ENCODE assay signal across 8 mouse cellular contexts in the genomic region with DNA sequence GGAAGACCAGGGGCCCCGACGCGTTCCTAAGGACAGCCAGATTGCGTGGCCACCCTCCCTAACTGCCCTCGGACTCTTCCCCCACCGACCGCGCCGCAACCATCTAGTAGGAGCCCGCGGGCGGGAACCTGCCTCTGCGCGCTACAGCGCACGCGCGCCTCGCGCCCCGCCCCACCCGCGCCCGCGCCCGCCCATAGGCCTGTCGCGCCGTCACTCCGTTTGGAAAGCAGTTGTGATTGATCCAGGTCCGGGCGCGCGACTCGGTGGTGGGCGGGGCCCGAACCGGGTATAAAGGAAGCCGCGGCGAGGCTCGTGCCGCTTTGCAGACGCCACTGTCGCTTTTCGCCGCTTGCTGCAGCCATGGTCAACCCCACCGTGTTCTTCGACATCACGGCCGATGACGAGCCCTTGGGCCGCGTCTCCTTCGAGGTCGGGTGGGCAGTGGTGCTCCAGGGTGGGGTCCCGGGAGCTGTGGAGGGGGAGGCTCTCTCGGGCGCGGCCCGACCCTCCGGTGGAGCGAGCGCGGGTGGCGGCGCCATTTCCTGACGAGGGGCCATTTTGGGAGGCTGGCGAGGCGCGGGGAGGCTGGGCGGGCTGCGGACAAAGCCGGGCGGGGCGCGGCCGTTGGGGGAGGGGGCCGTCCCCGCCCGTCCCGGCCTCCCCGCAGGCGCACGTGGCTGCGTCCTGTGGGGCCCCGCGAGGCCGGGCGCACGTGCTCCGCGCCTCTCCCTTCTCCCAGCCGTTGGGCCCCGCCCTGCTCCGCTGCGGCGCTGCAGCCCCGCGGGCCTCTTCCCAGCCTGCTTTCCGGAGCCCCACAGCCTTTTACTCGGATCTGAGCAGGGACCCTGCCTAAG. TPM values are rescaled to one million over a fixed set of nuclear protein-coding genes. Genes with fewer than 3 reads are reported as not detected.
DNase-seq lines count a peak whose midpoint lies in the region; ATAC-seq and TF ChIP-seq lines count a peak whose summit lies in the region.

No protein-coding gene starts in this region.

- peak overlapping the region; percentile 94 for H3K4me2 ChIP-seq in embryonic facial prominence, embryonic 12.5 days (replicated peaks)
- peak overlapping the region; percentile 83 for H3K4me2 ChIP-seq in limb, embryonic 11.5 days (ENCODE audit: low read depth, severe bottlenecking)
- H3K4me2 ChIP-seq in midbrain, embryonic 13.5 days (replicated peaks) = peak overlapping the region; percentile 69

- under 1% methylated on average over 95 of the region's 102 CpGs for WGBS in embryonic facial prominence, embryonic 12.5 days
- under 1% methylated on average over 96 of the region's 102 CpGs for WGBS in kidney, adult 2 months
- under 1% methylated on average over 65 of the region's 102 CpGs for WGBS in limb, embryonic 11.5 days
- under 1% methylated on average over 97 of the region's 102 CpGs for WGBS in midbrain, embryonic 13.5 days
- under 1% methylated on average over 102 of the region's 102 CpGs for WGBS in small intestine, adult 2 months

- peak overlapping the region; percentile 96 for H3K9ac ChIP-seq in embryonic facial prominence, embryonic 12.5 days
- peak overlapping the region; percentile 97 for H3K9ac ChIP-seq in limb, embryonic 11.5 days (ENCODE audit: low read length)
- peak overlapping the region; percentile 96 for H3K9ac ChIP-seq in midbrain, embryonic 13.5 days (replicated peaks)

- H3K9me3 ChIP-seq in embryonic facial prominence, embryonic 12.5 days = no peaks in the 10 kb centered on the region
- no peaks in the 10 kb centered on the region for H3K9me3 ChIP-seq in limb, embryonic 11.5 days (ENCODE audit: control insufficient read depth, low read length)
- no peaks in the 10 kb centered on the region for H3K9me3 ChIP-seq in midbrain, embryonic 13.5 days

- peak; percentile 92 for ATAC-seq in embryonic facial prominence, embryonic 12.5 days (ENCODE audit: insufficient number of reproducible peaks, insufficient read depth, low FRiP score, low TSS enrichment)
- peak; percentile 96 for ATAC-seq in limb, embryonic 11.5 days (ENCODE audit: insufficient number of reproducible peaks, low FRiP score, low TSS enrichment, low read depth)
- peak; percentile 95 for ATAC-seq in midbrain, embryonic 13.5 days

- no peak for TF ChIP-seq CTCF in kidney, adult 2 months (conservative IDR thresholded peaks at IDR 0.05; ENCODE audit: insufficient read depth, insufficient read length, low read depth, low read length)
- no peak for TF ChIP-seq CTCF in small intestine, adult 2 months (IDR thresholded peaks at IDR 0.05; ENCODE audit: extremely low read depth, insufficient read length, insufficient replicate concordance, low read depth, low read length)

- peaks cover 23% of the 10 kb centered on the region for H3K36me3 ChIP-seq in embryonic facial prominence, embryonic 12.5 days
- H3K36me3 ChIP-seq in kidney, adult 2 months (ENCODE audit: control insufficient read depth, insufficient read depth, low read length) = peaks cover 18% of the 10 kb centered on the region
- H3K36me3 ChIP-seq in limb, embryonic 11.5 days (ENCODE audit: control insufficient read depth, insufficient read depth, low read length) = peaks cover 9% of the 10 kb centered on the region
- H3K36me3 ChIP-seq in midbrain, embryonic 13.5 days = peaks cover 23% of the 10 kb centered on the region
- peaks cover 20% of the 10 kb centered on the region for H3K36me3 ChIP-seq in small intestine, adult 2 months (ENCODE audit: control insufficient read depth, insufficient read depth, low read length)

- peak overlapping the region; percentile 98 for H3K27ac ChIP-seq in embryonic facial prominence, embryonic 12.5 days
- H3K27ac ChIP-seq in kidney, adult 2 months (ENCODE audit: insufficient read depth, low read depth, low read length) = peak overlapping the region; percentile 92
- peak overlapping the region; percentile 93 for H3K27ac ChIP-seq in limb, embryonic 11.5 days (replicated peaks; ENCODE audit: low read depth, low read length)
- peak overlapping the region; percentile 96 for H3K27ac ChIP-seq in midbrain, embryonic 13.5 days
- H3K27ac ChIP-seq in small intestine, adult 2 months (ENCODE audit: insufficient read depth, low read depth, low read length) = peak overlapping the region; percentile 90

- peak overlapping the region; percentile 76 for H3K4me3 ChIP-seq in embryonic facial prominence, embryonic 12.5 days
- H3K4me3 ChIP-seq in kidney, adult 2 months (ENCODE audit: insufficient read depth, low read depth, low read length) = peak overlapping the region; percentile 97
- peak overlapping the region; percentile 74 for H3K4me3 ChIP-seq in limb, embryonic 11.5 days (ENCODE audit: low read depth, low read length)
- H3K4me3 ChIP-seq in midbrain, embryonic 13.5 days (replicated peaks) = peak overlapping the region; percentile 90
- peak overlapping the region; percentile 91 for H3K4me3 ChIP-seq in small intestine, adult 2 months (ENCODE audit: low read depth, low read length)

- peaks cover 21% of the 10 kb centered on the region for H3K4me1 ChIP-seq in embryonic facial prominence, embryonic 12.5 days
- peaks cover 9% of the 10 kb centered on the region; the same call in 1 of the 2 replicates for H3K4me1 ChIP-seq in kidney, adult 2 months (ENCODE audit: control insufficient read depth, insufficient read depth, low read length)
- H3K4me1 ChIP-seq in limb, embryonic 11.5 days (ENCODE audit: control insufficient read depth, insufficient read depth, low read length) = peaks cover 7% of the 10 kb centered on the region
- H3K4me1 ChIP-seq in midbrain, embryonic 13.5 days (replicated peaks) = peaks cover 32% of the 10 kb centered on the region
- peaks cover 4% of the 10 kb centered on the region; the same call in 1 of the 2 replicates for H3K4me1 ChIP-seq in small intestine, adult 2 months (ENCODE audit: control insufficient read depth, insufficient read depth, insufficient read length, low read length)

- H3K27me3 ChIP-seq in embryonic facial prominence, embryonic 12.5 days = no peaks in the 10 kb centered on the region
- no peaks in the 10 kb centered on the region for H3K27me3 ChIP-seq in kidney, adult 2 months (replicated peaks; ENCODE audit: control insufficient read depth, insufficient read depth, low read length)
- H3K27me3 ChIP-seq in limb, embryonic 11.5 days (ENCODE audit: control insufficient read depth, insufficient read depth, low read length) = no peaks in the 10 kb centered on the region
- no peaks in the 10 kb centered on the region for H3K27me3 ChIP-seq in midbrain, embryonic 13.5 days
- H3K27me3 ChIP-seq in small intestine, adult 2 months (ENCODE audit: control insufficient read depth, insufficient read depth, low read length) = no peaks in the 10 kb centered on the region

- peak; percentile 88 for DNase-seq in 3T3-L1 (ENCODE audit: low read depth, low spot score)
- DNase-seq in adrenal gland, postnatal 36 days = peak; percentile 97 to 98
- DNase-seq in heart, adult 18-20 months = peak; percentile 98 to 100
- peak; percentile 99 for DNase-seq in kidney, adult 2 months
- peak; percentile 100 for DNase-seq in limb, embryonic 11.5 days (ENCODE audit: low spot score)

- peak; percentile 92 for TF ChIP-seq POLR2A in kidney, adult 2 months (IDR thresholded peaks at IDR 0.05; ENCODE audit: low read depth, low read length)
- TF ChIP-seq POLR2A in small intestine, adult 2 months (IDR thresholded peaks at IDR 0.05; ENCODE audit: low read depth, low read length) = peak; percentile 91

RNA-seq across cellular contexts. Expression of gene Ppia, which starts 0.5 kb away (rescaled TPM):
- total RNA-seq in adrenal gland, postnatal 36 days (2021) = 1,000 to 10,000 TPM; 1,935 TPM
- polyA plus RNA-seq in embryonic facial prominence, embryonic 12.5 days (2016; fragmentation: Nextera tagmentation; extraction: Ambion mirVana) = 5,090 and 5,096 TPM in 2 replicates
- 100 to 1,000 TPM; 304 to 366 TPM for total RNA-seq in heart, adult 18-20 months (2021)
- 1,045 and 1,237 TPM in 2 replicates for polyA plus RNA-seq in kidney, adult 2 months (2012; rRNA removed)
- 5,871 and 5,955 TPM in 2 replicates for polyA plus RNA-seq in limb, embryonic 11.5 days (2014; fragmentation: Nextera tagmentation; extraction: Ambion mirVana)
- 3,782 and 3,914 TPM in 2 replicates for polyA plus RNA-seq in midbrain, embryonic 13.5 days (2015; fragmentation: Nextera tagmentation; extraction: Ambion mirVana)
- polyA plus RNA-seq in small intestine, adult 2 months (2012; rRNA removed) = 275 and 276 TPM in 2 replicates

RNA-seq across cellular contexts. Expression of gene Zmiz2, which starts 26.9 kb away (rescaled TPM):
- total RNA-seq in adrenal gland, postnatal 36 days (2021) = 10 to 100 TPM; 49.1 to 51.0 TPM
- polyA plus RNA-seq in embryonic facial prominence, embryonic 12.5 days (2016; fragmentation: Nextera tagmentation; extraction: Ambion mirVana) = 11.9 and 12.5 TPM in 2 replicates
- 10 to 100 TPM; 33.8 to 37.0 TPM for total RNA-seq in heart, adult 18-20 months (2021)
- 47.7 and 53.7 TPM in 2 replicates for polyA plus RNA-seq in kidney, adult 2 months (2012; rRNA removed)
- 11.2 and 13.5 TPM in 2 replicates for polyA plus RNA-seq in limb, embryonic 11.5 days (2014; fragmentation: Nextera tagmentation; extraction: Ambion mirVana)
- 32.9 and 33.6 TPM in 2 replicates for polyA plus RNA-seq in midbrain, embryonic 13.5 days (2015; fragmentation: Nextera tagmentation; extraction: Ambion mirVana)
- polyA plus RNA-seq in small intestine, adult 2 months (2012; rRNA removed) = 68.7 and 85.9 TPM in 2 replicates

RNA-seq across cellular contexts. Expression of gene H2afv, which starts 28.5 kb away (rescaled TPM):
- 10 to 100 TPM; 64.9 to 68.8 TPM for total RNA-seq in adrenal gland, postnatal 36 days (2021)
- 693 and 728 TPM in 2 replicates for polyA plus RNA-seq in embryonic facial prominence, embryonic 12.5 days (2016; fragmentation: Nextera tagmentation; extraction: Ambion mirVana)
- 10 to 100 TPM; 71.4 to 86.8 TPM for total RNA-seq in heart, adult 18-20 months (2021)
- 60.8 and 76.1 TPM in 2 replicates for polyA plus RNA-seq in kidney, adult 2 months (2012; rRNA removed)
- polyA plus RNA-seq in limb, embryonic 11.5 days (2014; fragmentation: Nextera tagmentation; extraction: Ambion mirVana) = 866 and 905 TPM in 2 replicates
- polyA plus RNA-seq in midbrain, embryonic 13.5 days (2015; fragmentation: Nextera tagmentation; extraction: Ambion mirVana) = 605 and 617 TPM in 2 replicates
- polyA plus RNA-seq in small intestine, adult 2 months (2012; rRNA removed) = 63.8 and 141 TPM in 2 replicates

RNA-seq across cellular contexts. Expression of gene Purb, which starts 59.9 kb away (rescaled TPM):
- 10 to 100 TPM; 72.5 to 82.2 TPM for total RNA-seq in adrenal gland, postnatal 36 days (2021)
- 19.5 and 21.7 TPM in 2 replicates for polyA plus RNA-seq in embryonic facial prominence, embryonic 12.5 days (2016; fragmentation: Nextera tagmentation; extraction: Ambion mirVana)
- 10 to 100 TPM; 29.5 to 31.0 TPM for total RNA-seq in heart, adult 18-20 months (2021)
- polyA plus RNA-seq in kidney, adult 2 months (2012; rRNA removed) = 5.8 and 7.6 TPM in 2 replicates
- polyA plus RNA-seq in limb, embryonic 11.5 days (2014; fragmentation: Nextera tagmentation; extraction: Ambion mirVana) = 15.3 and 16.4 TPM in 2 replicates
- polyA plus RNA-seq in midbrain, embryonic 13.5 days (2015; fragmentation: Nextera tagmentation; extraction: Ambion mirVana) = 12.7 and 13.9 TPM in 2 replicates
- polyA plus RNA-seq in small intestine, adult 2 months (2012; rRNA removed) = 4.2 and 7.0 TPM in 2 replicates

Comparison
In these comparisons a context has a peak if more than half of its experiments do, and no peak if none do; other contexts are left out.
1. Peak in every context shown above with its lines: DNase-seq, ATAC-seq, H3K4me3 ChIP-seq and H3K27ac ChIP-seq.